Mouse (Mus musculus): ENCODE measurements around the gene Olfr1274-ps. TPM values are rescaled to one million over a fixed set of nuclear protein-coding genes. Genes with fewer than 3 reads are reported as not detected.

The Olfr1274-ps gene
- total RNA-seq, 1 experiment from 2014 or later = not detected

Other genes starting within 250 kb of the Olfr1274-ps start
- not detected in 2 replicates for gene Olfr1270, start 245.6 kb upstream of the Olfr1274-ps start, total RNA-seq (2017)
- gene Olfr1506, start 174.2 kb upstream of the Olfr1274-ps start, total RNA-seq (2017) = not detected in 2 replicates
- gene Olfr142, start 141.1 kb upstream of the Olfr1274-ps start, total RNA-seq (2017) = not detected in 2 replicates
- gene Olfr1271, start 127.7 kb upstream of the Olfr1274-ps start, total RNA-seq (2017) = not detected in 2 replicates
- gene Olfr1272, start 105.8 kb upstream of the Olfr1274-ps start, total RNA-seq (2017) = not detected in 2 replicates
- gene Gm13769, start 76.5 kb upstream of the Olfr1274-ps start, total RNA-seq (2017) = not detected in 2 replicates
- gene Ptprj, start 182.0 kb downstream of the Olfr1274-ps start, total RNA-seq (2017) = 19.4 and 22.7 TPM in 2 replicates